10 mouse cellular contexts compared by ENCODE assay signal in genomic region chr13:46888150-46888683, GRCm38 (mm10). TPM values are rescaled to one million over a fixed set of nuclear protein-coding genes. Genes with fewer than 3 reads are reported as not detected.
DNase-seq lines count a peak whose midpoint lies in the region; ATAC-seq lines count a peak whose summit lies in the region.
"Had no signal": no experiment of that assay in that cellular context is flagged by ENCODE, and none has a peak within 500 bp of the region (broad histone marks: within the 10 kb centered on the region; RNA-seq: fewer than 3 reads in every experiment).

No protein-coding gene starts in this region.

- 81% methylated on average over 12 of the region's 12 CpGs for WGBS in hindbrain, embryonic 13.5 days
- 87% methylated on average over 12 of the region's 12 CpGs for WGBS in hindbrain, embryonic 12.5 days
- 60% methylated on average over 12 of the region's 12 CpGs for WGBS in lung, embryonic 16.5 days

- no peak overlapping the region for H3K4me2 ChIP-seq in hindbrain, embryonic 13.5 days
- no peak overlapping the region for H3K4me2 ChIP-seq in hindbrain, embryonic 12.5 days (replicated peaks)
- H3K4me2 ChIP-seq in lung, embryonic 16.5 days (ENCODE audit: low read depth, low read length), result no peak overlapping the region

- no peak overlapping the region for H3K4me3 ChIP-seq in hindbrain, embryonic 13.5 days
- H3K4me3 ChIP-seq in hindbrain, embryonic 12.5 days, result no peak overlapping the region
- H3K4me3 ChIP-seq in lung, embryonic 16.5 days (ENCODE audit: low read length), result no peak overlapping the region
- H3K4me3 ChIP-seq: embryonic facial prominence, embryonic 10.5 days had no signal

- no peak overlapping the region for H3K9ac ChIP-seq in hindbrain, embryonic 13.5 days
- no peak overlapping the region for H3K9ac ChIP-seq in hindbrain, embryonic 12.5 days
- H3K9ac ChIP-seq in lung, embryonic 16.5 days (ENCODE audit: low read length), result no peak overlapping the region

- no peaks in the 10 kb centered on the region for H3K36me3 ChIP-seq in hindbrain, embryonic 13.5 days
- no peaks in the 10 kb centered on the region for H3K36me3 ChIP-seq in hindbrain, embryonic 12.5 days
- no peaks in the 10 kb centered on the region for H3K36me3 ChIP-seq in lung, embryonic 16.5 days (ENCODE audit: control insufficient read depth, insufficient read depth, low read length)
- H3K36me3 ChIP-seq: embryonic facial prominence, embryonic 10.5 days had no signal

- H3K4me1 ChIP-seq in hindbrain, embryonic 13.5 days (replicated peaks), result peaks cover 29% of the 10 kb centered on the region
- peaks cover 15% of the 10 kb centered on the region for H3K4me1 ChIP-seq in hindbrain, embryonic 12.5 days
- H3K4me1 ChIP-seq in lung, embryonic 16.5 days (replicated peaks; ENCODE audit: control insufficient read depth, insufficient read depth, low read length), result peaks cover 53% of the 10 kb centered on the region

- no peaks in the 10 kb centered on the region for H3K9me3 ChIP-seq in hindbrain, embryonic 13.5 days
- no peaks in the 10 kb centered on the region for H3K9me3 ChIP-seq in hindbrain, embryonic 12.5 days (replicated peaks)
- no peaks in the 10 kb centered on the region for H3K9me3 ChIP-seq in lung, embryonic 16.5 days (ENCODE audit: control insufficient read depth, low read length)
- H3K9me3 ChIP-seq: embryonic facial prominence, embryonic 10.5 days had no signal

- ATAC-seq in hindbrain, embryonic 13.5 days (ENCODE audit: low FRiP score), result no peak
- no peak for ATAC-seq in hindbrain, embryonic 12.5 days (ENCODE audit: low FRiP score)
- peak; percentile 51; the same call in 1 of the 2 replicates for ATAC-seq in lung, embryonic 16.5 days (ENCODE audit: low read depth)

- H3K27me3 ChIP-seq in hindbrain, embryonic 13.5 days, result no peaks in the 10 kb centered on the region
- no peaks in the 10 kb centered on the region for H3K27me3 ChIP-seq in hindbrain, embryonic 12.5 days
- H3K27me3 ChIP-seq in lung, embryonic 16.5 days (ENCODE audit: control insufficient read depth, insufficient read depth, low read depth, low read length), result no peaks in the 10 kb centered on the region

- H3K27ac ChIP-seq in hindbrain, embryonic 13.5 days, result 0 out of 2 replicates have a peak overlapping the region, but pooled peaks have one; percentile 30
- no peak overlapping the region for H3K27ac ChIP-seq in hindbrain, embryonic 12.5 days
- no peak overlapping the region for H3K27ac ChIP-seq in lung, embryonic 16.5 days (ENCODE audit: low read length)
- H3K27ac ChIP-seq: embryonic facial prominence, embryonic 10.5 days had no signal

- DNase-seq in cerebellum, postnatal 10 days, result peak; percentile 30 to 35
- no peak for DNase-seq in cerebellum, postnatal 4 days (ENCODE audit: low spot score in 2 of 2)
- no peak for DNase-seq in lung, adult 18-20 months
- DNase-seq in fibroblast of lung, adult 2 months (ENCODE audit: low read depth), result peak; percentile 22
- DNase-seq in kidney, adult 9 months, result no peak
- DNase-seq: cerebellum, adult 8-10 months had no signal

RNA-seq across cellular contexts. Expression of gene Kif13a, which starts 41.5 kb away (rescaled TPM):
- polyA plus RNA-seq in hindbrain, embryonic 13.5 days (2015; fragmentation: Nextera tagmentation; extraction: Ambion mirVana), result 11.2 and 11.6 TPM in 2 replicates
- polyA plus RNA-seq in hindbrain, embryonic 12.5 days (2016; fragmentation: Nextera tagmentation; extraction: Ambion mirVana), result 22.3 and 23.9 TPM in 2 replicates
- 11.7 and 12.6 TPM in 2 replicates for polyA plus RNA-seq in lung, embryonic 16.5 days (2015; fragmentation: Nextera tagmentation; extraction: Ambion mirVana)

Comparison
In these comparisons a context has a peak if more than half of its experiments do, and no peak if none do; other contexts are left out.
1. DNase-seq: peak in cerebellum, postnatal 10 days (2 of 2) and fibroblast of lung, adult 2 months (single experiment); none in cerebellum, postnatal 4 days (0 of 2), lung, adult 18-20 months (0 of 2) and kidney, adult 9 months (single experiment).